Mouse (Mus musculus) CH12.LX (cell line): ENCODE results near the gene Paqr5. TPM values are rescaled to one million over a fixed set of nuclear protein-coding genes. Genes with fewer than 3 reads are reported as not detected.
A peak's percentile ranks its signal among the peaks of the same experiment; 100 is the strongest.

Experiments used
- DNase-seq: peaks from one replicate; pipeline ENCODE4 v3.0.0-alpha.2; 2013; ENCODE audit errors: extremely low read depth
- H3K27ac ChIP-seq: 2 replicates; pipeline ENCODE4 v1.5.1; 2012; ENCODE audit warnings: low read depth, mild to moderate bottlenecking, control low read depth, moderate library complexity; ENCODE audit not compliant: insufficient read depth
- H3K27me3 ChIP-seq: replicated peaks from 2 replicates; pipeline ENCODE3; 2012; ENCODE audit warnings: inconsistent platforms
- H3K36me3 ChIP-seq, 2 experiments: replicated peaks in 1 of 2; 2 replicates each; pipeline versions ENCODE3 to v1.6.1; 2012; ENCODE audit warnings: inconsistent platforms in 1 of 2, low read length in 1 of 2, mild to moderate bottlenecking in 1 of 2, mixed read lengths in 1 of 2, moderate library complexity in 1 of 2; ENCODE audit not compliant: control insufficient read depth in 1 of 2, insufficient read depth in 1 of 2
- H3K4me1 ChIP-seq, 2 experiments: 2 replicates each; pipeline ENCODE4 v1.6.1; 2012; ENCODE audit warnings: inconsistent platforms in 1 of 2, moderate library complexity in 1 of 2; ENCODE audit not compliant: insufficient read depth in 2 of 2, control insufficient read depth in 1 of 2
- H3K4me2 ChIP-seq: 2 replicates; pipeline ENCODE4 v1.6.1; 2012; ENCODE audit warnings: low read depth, mild to moderate bottlenecking, control low read depth; ENCODE audit not compliant: poor library complexity, insufficient read depth, severe bottlenecking
- H3K4me3 ChIP-seq, 3 experiments: fragments of 150-350 bp in 1 of 3; sonication (generic) in 1 of 3; replicated peaks in 1 of 3; 2 replicates each; pipeline versions ENCODE3 to v1.5.1; 2011 to 2012; ENCODE audit warnings: low read depth in 2 of 3, low read length in 2 of 3, mild to moderate bottlenecking in 2 of 3, moderate library complexity in 2 of 3, control low read depth in 1 of 3, improper control_type of control experiment in 1 of 3, inconsistent platforms in 1 of 3, mixed read lengths in 1 of 3; ENCODE audit not compliant: poor library complexity in 1 of 3
- H3K79me2 ChIP-seq: replicated peaks from 2 replicates; pipeline ENCODE4 v1.6.1; 2012; ENCODE audit warnings: mild to moderate bottlenecking, moderate library complexity; ENCODE audit not compliant: control insufficient read depth, poor library complexity, insufficient read depth, severe bottlenecking; ENCODE audit errors: extremely low read depth
- H3K9ac ChIP-seq: 2 replicates; pipeline ENCODE4 v1.6.1; 2012; ENCODE audit warnings: low read depth, mild to moderate bottlenecking, control low read depth, moderate library complexity; ENCODE audit not compliant: insufficient read depth
- H3K9me3 ChIP-seq: replicated peaks from 2 replicates; pipeline ENCODE3; 2012; ENCODE audit warnings: low read length, inconsistent platforms, mixed read lengths
- BHLHE40 ChIP-seq: IDR thresholded peaks from 2 replicates; pipeline ENCODE4 v1.6.1; 2011; ENCODE audit warnings: mild to moderate bottlenecking, low read depth, low read length, improper control_type of control experiment
- CHD2 ChIP-seq: IDR thresholded peaks from 2 replicates; pipeline ENCODE4 v1.6.1; 2011; ENCODE audit warnings: low read length, improper control_type of control experiment
- CTCF ChIP-seq, 2 experiments: IDR thresholded peaks in 1 of 2; conservative IDR thresholded peaks in 1 of 2; 2 replicates each; pipeline ENCODE4 v1.5.1; 2011 to 2012; ENCODE audit warnings: low read depth in 2 of 2, low read length in 2 of 2, improper control_type of control experiment in 1 of 2, inconsistent platforms in 1 of 2, mild to moderate bottlenecking in 1 of 2, moderate library complexity in 1 of 2
- ELF1 ChIP-seq: IDR thresholded peaks from 2 replicates; pipeline ENCODE4 v1.6.1; 2014; ENCODE audit warnings: low read depth, mild to moderate bottlenecking, inconsistent platforms, low read length, improper control_type of control experiment
- EP300 ChIP-seq: IDR thresholded peaks from 2 replicates; pipeline ENCODE4 v1.6.1; 2011; ENCODE audit warnings: low read length, improper control_type of control experiment
- ETS1 ChIP-seq: conservative IDR thresholded peaks from 2 replicates; pipeline ENCODE4 v1.6.1; 2012; ENCODE audit warnings: low read depth, mild to moderate bottlenecking, inconsistent platforms, low read length, improper control_type of control experiment, moderate library complexity
- GABPA ChIP-seq: IDR thresholded peaks from 2 replicates; pipeline ENCODE4 v1.6.1; 2012; ENCODE audit warnings: low read depth, low read length, improper control_type of control experiment, inconsistent platforms; ENCODE audit not compliant: insufficient replicate concordance
- HCFC1 ChIP-seq: IDR thresholded peaks from 2 replicates; pipeline ENCODE4 v1.6.1; 2012; ENCODE audit warnings: low read depth, mild to moderate bottlenecking, inconsistent platforms, low read length, improper control_type of control experiment
- IRF4 ChIP-seq: IDR thresholded peaks from 2 replicates; pipeline ENCODE4 v1.6.1; 2014; ENCODE audit warnings: low read depth, mild to moderate bottlenecking, inconsistent platforms, low read length, improper control_type of control experiment
- JUND ChIP-seq: conservative IDR thresholded peaks from 2 replicates; pipeline ENCODE4 v1.6.1; 2011; ENCODE audit warnings: low read depth, low read length, improper control_type of control experiment
- MAFK ChIP-seq: IDR thresholded peaks from 2 replicates; pipeline ENCODE4 v1.6.1; 2011; ENCODE audit warnings: low read length, improper control_type of control experiment; ENCODE audit not compliant: insufficient replicate concordance
- MEF2A ChIP-seq: IDR thresholded peaks from 2 replicates; pipeline ENCODE4 v1.6.1; 2014; ENCODE audit warnings: low read depth, mild to moderate bottlenecking, inconsistent platforms, low read length, improper control_type of control experiment, borderline replicate concordance
- MXI1 ChIP-seq: IDR thresholded peaks from 2 replicates; pipeline ENCODE4 v1.6.1; 2011; ENCODE audit warnings: mild to moderate bottlenecking, low read depth, low read length, improper control_type of control experiment
- MYC ChIP-seq: IDR thresholded peaks from 2 replicates; pipeline ENCODE4 v1.6.1; 2011; ENCODE audit warnings: low read depth, mild to moderate bottlenecking, improper control_type of control experiment, low read length
- NELFE ChIP-seq: IDR thresholded peaks from 2 replicates; pipeline ENCODE4 v1.6.1; 2011; ENCODE audit warnings: low read depth, low read length, improper control_type of control experiment
- NRF1 ChIP-seq: IDR thresholded peaks from 2 replicates; pipeline ENCODE4 v1.6.1; 2014; ENCODE audit warnings: low read depth, mild to moderate bottlenecking, inconsistent platforms, low read length, improper control_type of control experiment, moderate library complexity
- POLR2AphosphoS2 ChIP-seq: IDR thresholded peaks from 2 replicates; pipeline ENCODE4 v1.6.1; 2011; ENCODE audit warnings: low read depth, low read length, improper control_type of control experiment
- SIN3A ChIP-seq: IDR thresholded peaks from 2 replicates; pipeline ENCODE4 v1.6.1; 2012; ENCODE audit warnings: low read length, improper control_type of control experiment, inconsistent platforms
- TCF12 ChIP-seq: IDR thresholded peaks from 2 replicates; pipeline ENCODE4 v1.6.1; 2014; ENCODE audit warnings: low read depth, mild to moderate bottlenecking, inconsistent platforms, low read length, improper control_type of control experiment
- UBTF ChIP-seq: IDR thresholded peaks from 2 replicates; pipeline ENCODE4 v1.6.1; 2012; ENCODE audit warnings: low read depth, mild to moderate bottlenecking, inconsistent platforms, low read length, improper control_type of control experiment, moderate library complexity
- USF1 ChIP-seq: IDR thresholded peaks from 2 replicates; pipeline ENCODE4 v1.6.1; 2014; ENCODE audit warnings: low read depth, mild to moderate bottlenecking, inconsistent platforms, low read length, improper control_type of control experiment
- ZKSCAN1 ChIP-seq: IDR thresholded peaks from 2 replicates; pipeline ENCODE4 v1.6.1; 2012; ENCODE audit warnings: low read depth, inconsistent platforms, low read length, improper control_type of control experiment, borderline replicate concordance
- ZMIZ1 ChIP-seq: IDR thresholded peaks from 2 replicates; pipeline ENCODE4 v1.6.1; 2012; ENCODE audit warnings: low read depth, mild to moderate bottlenecking, inconsistent platforms, low read length, improper control_type of control experiment
- ZNF384 ChIP-seq: IDR thresholded peaks from 2 replicates; pipeline ENCODE4 v1.6.1; 2012; ENCODE audit warnings: low read depth, low read length, improper control_type of control experiment, inconsistent platforms
- dilution Hi-C: fragments of 300-500 bp; cut with MboI; formaldehyde crosslinking; loops from 2 replicates; pipeline ENCODE4 v1.14.3; 2020; ENCODE audit warnings: low sequenced_read_pairs; ENCODE audit not compliant: extremely low pct_unique_long_range_greater_than_20kb, extremely low pct_ligation_motif_present
- in situ Hi-C: fragments of 300-500 bp; cut with MboI; formaldehyde crosslinking; loops from 3 replicates; pipeline ENCODE4 v1.14.3; 2019; ENCODE audit warnings: low sequenced_read_pairs, low pct_ligation_motif_present, low pct_unique_long_range_greater_than_20kb, mixed read lengths
- polyA plus RNA-seq: library from polyadenylated mRNA; unstranded; fragments of >175 nt; gene quantifications from 2 replicates; pipeline ENCODE4 v1.2.1, GENCODE M21; 2012; ENCODE audit warnings: low read depth; ENCODE audit not compliant: insufficient read length
- total RNA-seq, 2 experiments: library from RNA; depleted of rRNA; stranded (reverse); fragments of 300-350 nt in 1 of 2; fragments of >200 nt in 1 of 2; gene quantifications; 2 replicates each; pipeline ENCODE4 v1.2.3; 2012 to 2014

The Paqr5 gene
- total and polyA plus RNA-seq, 3 experiments, result 0.38 to 0.43 (median 0.39) TPM

- H3K4me1 ChIP-seq, result peaks cover 6% of the 10 kb centered on the region in 2 experiments; a peak in 3 of 4 replicates
- TF ChIP-seq BHLHE40 (no peak), CHD2 (no peak), ZNF384 (0 out of 2 replicates have a peak, but pooled peaks have one; percentile 28)
- TF ChIP-seq, all 38 proteins: peak for 1
- Histone ChIP-seq H3K27me3 (peaks cover 5% of the 10 kb centered on the region), H3K79me2 (no peaks in the 10 kb centered on the region), H3K4me2 (no peak overlapping the region), H3K4me3 (no peak overlapping the region), H3K27ac (no peak overlapping the region), H3K36me3 (no peaks in the 10 kb centered on the region), H3K9me3 (no peaks in the 10 kb centered on the region), H3K9ac (no peak overlapping the region)
- dilution Hi-C loops (no loop called here), in situ Hi-C loops (no loop called here)
- no peak for DNase-seq
Measured at GRCm38 (mm10) chr9:61990738-61991137, 35.9 kb downstream of the Paqr5 start.

DNA sequence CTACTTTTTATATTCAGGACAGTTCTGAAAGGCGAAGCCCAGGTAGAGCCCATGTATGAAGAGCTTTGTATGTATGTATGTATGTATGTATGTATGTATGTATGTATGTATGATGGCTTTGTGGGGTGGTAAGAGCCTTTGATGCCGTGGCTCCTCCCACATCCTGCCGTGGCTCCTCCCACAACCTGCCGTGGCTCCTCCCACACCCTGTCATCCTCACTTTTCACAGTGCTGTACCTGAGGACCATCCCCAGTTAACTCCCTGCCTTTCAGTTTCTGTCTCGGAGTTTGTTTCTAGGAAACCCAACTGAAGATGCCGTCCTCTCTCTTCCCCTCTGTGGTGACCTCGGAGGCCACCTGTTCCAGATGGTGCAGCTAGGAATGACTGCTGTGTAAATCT is 40.6 kb downstream of the Paqr5 start:
- Histone ChIP-seq H3K27me3 (no peaks in the 10 kb centered on the region), H3K4me2 (peak overlapping the region; percentile 61), H3K9me3 (no peaks in the 10 kb centered on the region)
- dilution Hi-C loops, result no loop called here
- in situ Hi-C loops, result loop anchor here (5.0 kb wide), 1 partner anchor 79 kb away; no protein-coding TSS in a partner anchor
- TF ChIP-seq EP300, result 0 out of 2 replicates have a peak, but pooled peaks have one; percentile 11
- TF ChIP-seq JUND, result no peak
- no peak for TF ChIP-seq MEF2A
- no peak for TF ChIP-seq GABPA
- no peak for TF ChIP-seq NRF1
- no peak for TF ChIP-seq HCFC1
- no peak for TF ChIP-seq ELF1
- TF ChIP-seq POLR2AphosphoS2, result no peak
- no peak for TF ChIP-seq CTCF (conservative IDR thresholded peaks at IDR 0.05 in 1 of 2, IDR thresholded peaks at IDR 0.05 in 1 of 2; ENCODE audit: low read depth in 2 of 2, low read length in 2 of 2)
- no peak for TF ChIP-seq TCF12
- no peak for TF ChIP-seq NELFE
- TF ChIP-seq MYC, result no peak
- TF ChIP-seq ETS1, result no peak
- TF ChIP-seq ZMIZ1, result no peak
- no peak for TF ChIP-seq ZKSCAN1
- no peak for TF ChIP-seq USF1
- no peak for TF ChIP-seq MAFK
- TF ChIP-seq UBTF, result no peak
- no peak for TF ChIP-seq CHD2
- TF ChIP-seq MXI1, result no peak
- no peak for TF ChIP-seq ZNF384
- TF ChIP-seq IRF4, result 0 out of 2 replicates have a peak, but pooled peaks have one; percentile 22
- TF ChIP-seq SIN3A, result 0 out of 2 replicates have a peak, but pooled peaks have one; percentile 35
- TF ChIP-seq, all 38 proteins: peak for 3
- Histone ChIP-seq H3K4me3 (no peak overlapping the region), H3K36me3 (no peaks in the 10 kb centered on the region), H3K27ac (no peak overlapping the region), H3K4me1 (peaks cover 19 to 47% of the 10 kb centered on the region in 2 experiments), H3K79me2 (no peaks in the 10 kb centered on the region), H3K9ac (no peak overlapping the region)
- DNase-seq, result no peak
